Mouse (Mus musculus) stomach, postnatal 0 days (tissue): Measurements from ENCODE around the gene Rnf128. TPM values are rescaled to one million over a fixed set of nuclear protein-coding genes. Genes with fewer than 3 reads are reported as not detected.

ENCODE experiments used
- ATAC-seq: fragments of 200-750 bp; cut with Nextera tagmentation; 2 replicates; pipeline ENCODE4 v1.8.0; 2017; ENCODE audit not compliant: low FRiP score, low TSS enrichment
- DNase-seq: peaks from one replicate; pipeline ENCODE4 v3.0.0-alpha.2; 2016; ENCODE audit warnings: low spot score
- H3K27ac ChIP-seq: fragments of 300-500 bp; sonication (generic); replicated peaks from 2 replicates; pipeline ENCODE4 v1.5.1; 2014; ENCODE audit warnings: mild to moderate bottlenecking, control low read depth
- H3K27me3 ChIP-seq: fragments of 300-500 bp; sonication (generic); 2 replicates; pipeline ENCODE4 v1.6.1; 2014; ENCODE audit warnings: low read length; ENCODE audit not compliant: control insufficient read depth, insufficient read depth
- H3K36me3 ChIP-seq: fragments of 300-500 bp; sonication (generic); 2 replicates; pipeline ENCODE4 v1.6.1; 2014; ENCODE audit warnings: low read length, mixed read lengths; ENCODE audit not compliant: control insufficient read depth, insufficient read depth
- H3K4me1 ChIP-seq: fragments of 300-500 bp; sonication (generic); replicated peaks from 2 replicates; pipeline ENCODE4 v1.6.1; 2014; ENCODE audit warnings: antibody characterized with exemption; ENCODE audit not compliant: control insufficient read depth, insufficient read depth
- H3K4me2 ChIP-seq: fragments of 300-500 bp; sonication (generic); replicated peaks from 2 replicates; pipeline ENCODE4 v1.6.1; 2014; ENCODE audit warnings: low read depth, mild to moderate bottlenecking, control low read depth, moderate library complexity
- H3K4me3 ChIP-seq: fragments of 300-500 bp; sonication (generic); 2 replicates; pipeline ENCODE4 v1.5.1; 2014; ENCODE audit warnings: low read depth, low read length, control low read depth
- H3K9ac ChIP-seq: fragments of 300-500 bp; sonication (generic); 2 replicates; pipeline ENCODE4 v1.6.1; 2014; ENCODE audit warnings: mild to moderate bottlenecking, low read length, control low read depth, mixed read lengths
- H3K9me3 ChIP-seq: fragments of 300-500 bp; sonication (generic); 2 replicates; pipeline ENCODE4 v1.6.1; 2016; ENCODE audit warnings: low read length; ENCODE audit not compliant: control insufficient read depth
- CTCF ChIP-seq: IDR thresholded peaks from 2 replicates; pipeline ENCODE4 v1.5.1; 2016; ENCODE audit warnings: antibody characterized with exemption, low read depth, mild to moderate bottlenecking, moderate library complexity
- EP300 ChIP-seq: optimal IDR thresholded peaks from 2 replicates; pipeline ENCODE3; 2016; ENCODE audit warnings: antibody characterized with exemption
- WGBS: fragments of 180-500 bp; shearing (Covaris S2); extraction: QIAGEN DNeasy Blood & Tissue Kit; methylation state at CpG from one replicate; pipeline ENCODE4 v1.1.7; 2014; 5-methylcytosine and 5-hydroxymethylcytosine counted together
- polyA plus RNA-seq: library from polyadenylated mRNA; unstranded; fragments of >200 nt; fragmentation: Nextera tagmentation; extraction: Ambion mirVana; gene quantifications from 2 replicates; pipeline ENCODE4 v1.2.1, GENCODE M21; 2015

Gene Rnf128
- polyA plus RNA-seq, 1 experiment from 2014 or later = 104 TPM

DNA sequence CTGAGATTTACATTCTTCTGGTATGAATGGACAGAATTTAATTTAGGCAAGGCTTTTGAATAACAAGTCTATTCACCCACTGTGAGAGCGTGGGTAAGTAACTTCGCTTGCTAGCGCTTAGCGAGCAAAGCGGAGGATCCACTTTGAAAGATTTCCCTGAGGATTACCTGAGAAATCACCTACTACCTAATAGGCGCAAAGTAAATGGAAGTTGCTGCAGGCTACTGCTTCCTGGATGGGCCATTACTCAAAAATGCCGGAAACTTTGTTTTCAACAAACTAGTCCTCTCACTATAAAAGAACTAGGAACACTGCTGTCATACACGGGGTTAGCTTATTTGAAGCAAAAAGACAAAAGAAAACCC, 121.3 kb downstream of the Rnf128 start:
- Histone ChIP-seq H3K36me3 (no peaks in the 10 kb centered on the region), H3K9ac (peak overlapping the region; percentile 55), H3K27me3 (no peaks in the 10 kb centered on the region), H3K4me1 (no peaks in the 10 kb centered on the region), H3K4me2 (peak overlapping the region; percentile 58), H3K4me3 (peak overlapping the region; percentile 53), H3K9me3 (no peaks in the 10 kb centered on the region), H3K27ac (peak overlapping the region; percentile 65)
- DNase-seq (no peak), ATAC-seq (peak; percentile 61)
- TF ChIP-seq EP300 (no peak), CTCF (no peak)
- WGBS = 16% methylated on average over 8 of the region's 8 CpGs

DNA sequence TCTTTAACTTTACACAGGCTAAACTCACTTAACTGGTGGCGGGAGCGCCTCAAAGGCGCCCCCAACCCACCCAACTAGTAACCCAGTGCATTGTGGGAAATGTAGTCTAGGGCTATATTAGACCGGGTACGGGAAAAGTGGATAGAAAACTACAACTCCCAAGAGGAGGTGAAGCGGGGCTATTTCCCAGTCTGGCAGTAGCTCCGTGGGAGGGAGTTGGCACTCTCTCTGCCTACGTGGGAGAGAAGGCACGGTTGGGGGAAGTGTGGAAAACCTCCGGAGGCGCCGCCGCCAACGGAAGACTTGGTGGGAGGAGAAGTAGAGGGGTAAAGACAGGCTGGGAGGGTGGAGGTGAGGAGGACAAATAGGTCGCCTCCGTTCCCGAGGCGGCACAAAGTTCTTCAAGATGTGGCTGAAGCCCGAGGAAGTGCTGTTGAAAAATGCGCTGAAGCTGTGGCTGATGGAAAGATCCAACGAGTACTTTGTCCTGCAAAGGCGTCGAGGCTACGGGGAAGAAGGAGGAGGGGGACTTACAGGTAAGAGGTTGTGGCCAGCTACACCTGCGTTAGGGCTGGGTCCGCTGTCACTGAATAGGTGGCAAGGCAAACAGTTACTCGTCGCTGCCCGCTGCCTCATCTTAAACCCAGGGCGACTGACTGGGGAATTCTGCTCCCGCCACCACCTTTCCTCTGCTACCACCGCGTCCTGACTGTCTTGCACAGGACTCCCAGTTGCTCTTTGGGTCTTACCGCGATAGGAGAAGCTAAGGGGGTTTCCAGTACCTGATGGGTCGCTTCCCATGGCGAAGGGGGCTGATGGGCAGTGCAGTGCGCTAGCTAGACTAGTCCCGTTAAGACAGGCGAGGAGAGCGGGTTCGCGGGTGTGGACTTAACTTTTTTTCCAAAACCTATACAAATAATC, 121.9 kb downstream of the Rnf128 start, which contains the start of gene Tbc1d8b:
Tbc1d8b (plus strand) TSS at position 222 of the 921 bp plus-strand sequence.
- Histone ChIP-seq H3K36me3 (no peaks in the 10 kb centered on the region), H3K4me1 (no peaks in the 10 kb centered on the region), H3K4me3 (peak within 1 kb of the TSS; percentile 53), H3K9me3 (no peaks in the 10 kb centered on the region), H3K9ac (peak within 1 kb of the TSS; percentile 55), H3K27ac (peak within 1 kb of the TSS; percentile 65), H3K27me3 (no peaks in the 10 kb centered on the region), H3K4me2 (peak within 1 kb of the TSS; percentile 58)
- peak; percentile 81 for DNase-seq
- ATAC-seq = peak; percentile 99
- WGBS = 11% methylated on average over 43 of the region's 43 CpGs
- TF ChIP-seq CTCF (no peak), EP300 (no peak)

DNA sequence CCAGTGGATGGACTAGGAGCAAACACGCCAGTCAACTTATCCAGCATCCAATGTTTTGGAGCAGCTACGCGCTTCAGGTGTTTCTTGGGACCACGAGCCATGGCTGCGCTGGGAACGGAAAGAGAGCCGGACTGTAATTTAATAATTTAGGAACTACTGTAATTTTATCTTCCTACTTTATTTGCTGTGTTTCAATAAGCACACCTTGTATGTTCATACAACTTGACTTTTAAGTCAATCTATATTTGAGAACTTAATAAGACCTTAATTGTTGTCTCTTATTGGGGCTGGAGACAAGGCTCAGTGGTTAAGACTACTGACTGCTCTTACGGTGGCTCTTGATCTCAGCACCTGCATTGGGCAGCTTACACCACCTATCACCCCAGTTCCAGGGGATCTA, 151.3 kb downstream of the Rnf128 start, which contains the start of gene Gm15013:
Gm15013 (minus strand) TSS at position 101 of the 400 bp plus-strand sequence.
- TF ChIP-seq CTCF = no peak
- TF ChIP-seq EP300 = no peak
- Histone ChIP-seq H3K4me1 (no peaks in the 10 kb centered on the region), H3K27ac (no peak within 1 kb of the TSS), H3K27me3 (no peaks in the 10 kb centered on the region), H3K9me3 (no peaks in the 10 kb centered on the region), H3K4me2 (no peak within 1 kb of the TSS), H3K36me3 (no peaks in the 10 kb centered on the region), H3K4me3 (no peak within 1 kb of the TSS), H3K9ac (no peak within 1 kb of the TSS)
- no peak for DNase-seq
- 95% methylated on average over 8 of the region's 8 CpGs for WGBS
- no peak for ATAC-seq

DNA sequence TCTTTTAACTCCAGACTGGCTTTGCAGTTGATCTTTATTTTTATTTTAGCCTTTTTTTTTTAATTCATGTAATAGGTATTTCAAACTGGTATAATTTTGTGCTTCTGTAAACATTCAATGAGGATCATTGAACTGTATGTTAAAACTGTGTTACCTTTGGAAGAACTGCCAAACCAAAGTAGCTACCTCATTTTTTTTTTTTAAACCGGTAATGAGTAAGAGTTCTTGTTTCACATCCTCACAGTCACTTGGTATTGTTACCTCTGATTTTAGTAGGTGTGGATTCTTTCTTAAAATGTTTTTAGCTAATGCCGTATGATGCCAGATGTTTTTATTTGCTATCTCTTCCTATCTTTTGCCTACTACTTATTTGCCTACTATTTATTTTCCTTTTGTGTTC, 159.2 kb downstream of the Rnf128 start:
- Histone ChIP-seq H3K9me3 (no peaks in the 10 kb centered on the region), H3K4me3 (no peak overlapping the region), H3K27ac (no peak overlapping the region), H3K27me3 (no peaks in the 10 kb centered on the region), H3K36me3 (no peaks in the 10 kb centered on the region), H3K4me1 (no peaks in the 10 kb centered on the region), H3K9ac (no peak overlapping the region), H3K4me2 (no peak overlapping the region)
- TF ChIP-seq EP300 (no peak), CTCF (no peak)
- ATAC-seq (no peak), DNase-seq (no peak)
- WGBS = 87% methylated on average over 2 of the region's 2 CpGs

Other genes starting within 250 kb of the Rnf128 start
- not detected in 2 replicates for gene Trap1a, start 229.6 kb upstream of the Rnf128 start, polyA plus RNA-seq
- gene D330045A20Rik, start 82.9 kb upstream of the Rnf128 start, polyA plus RNA-seq = 0.99 and 1.0 TPM in 2 replicates
- gene Tbc1d8b, start 121.7 kb downstream of the Rnf128 start, polyA plus RNA-seq = 1.6 and 1.8 TPM in 2 replicates
- gene Gm15013, start 151.2 kb downstream of the Rnf128 start, polyA plus RNA-seq = 0.25 and 0.38 TPM in 2 replicates
- not detected in 2 replicates for gene Ripply1, start 219.0 kb downstream of the Rnf128 start, polyA plus RNA-seq
- 0.16 and 0.18 TPM in 2 replicates for gene Cldn2, start 237.5 kb downstream of the Rnf128 start, polyA plus RNA-seq